Mouse (Mus musculus): ENCODE measurements at regions not wholly inside any gene's neighbourhood (a gene's known extent, or its start where the extent isn't known, plus 50 kb on each side); places are given as distances from the start of the nearest gene placed in this dataset.

- Histone ChIP-seq H3K9me3 (peaks cover 52% of the 10 kb centered on the region), H3K4me3 (no peak overlapping the region), H3K27me3 (ENCODE audit: insufficient read depth, poor library complexity, severe bottlenecking) (no peaks in the 10 kb centered on the region), H3K27ac (no peak overlapping the region), H3K36me3 (no peaks in the 10 kb centered on the region), H3K4me1 (no peaks in the 10 kb centered on the region)
- WGBS: 63% methylated on average over 3 of the region's 3 CpGs
- no peak for DNase-seq (ENCODE audit: low spot score)
These were observed 359.3 kb upstream of the Olfr161 start for GRCm38 (mm10) chr16:3231566-3231965.

- Histone ChIP-seq H3K4me3 (no peak overlapping the region), H3K4me1 (no peaks in the 10 kb centered on the region), H3K27ac (no peak overlapping the region), H3K9me3 (peaks cover 61% of the 10 kb centered on the region), H3K27me3 (ENCODE audit: insufficient read depth, poor library complexity, severe bottlenecking) (no peaks in the 10 kb centered on the region), H3K36me3 (no peaks in the 10 kb centered on the region)
- DNase-seq (ENCODE audit: low spot score): no peak
- WGBS: 41% methylated on average over 2 of the region's 2 CpGs
These were observed 358.2 kb upstream of the Olfr161 start for GRCm38 (mm10) chr16:3232610-3233009.

- peaks cover 74% of the 10 kb centered on the region for H3K9me3 ChIP-seq
- no peak overlapping the region for H3K4me3 ChIP-seq
- H3K27ac ChIP-seq: no peak overlapping the region
- no peaks in the 10 kb centered on the region for H3K27me3 ChIP-seq (ENCODE audit: insufficient read depth, poor library complexity, severe bottlenecking)
- H3K4me1 ChIP-seq: no peaks in the 10 kb centered on the region
- H3K36me3 ChIP-seq: no peaks in the 10 kb centered on the region
- DNase-seq (ENCODE audit: low spot score): no peak
- 50% methylated on average over 2 of the region's 2 CpGs for WGBS
These were observed 356.8 kb upstream of the Olfr161 start for GRCm38 (mm10) chr16:3234063-3234462.

GRCm38 (mm10) chr16:3240982-3241719, 349.7 kb upstream of the Olfr161 start:
- DNase-seq (ENCODE audit: low spot score): no peak
- H3K4me3 ChIP-seq: no peak overlapping the region
- 57% methylated on average over 5 of the region's 5 CpGs for WGBS
- H3K27ac ChIP-seq: no peak overlapping the region
- no peaks in the 10 kb centered on the region for H3K36me3 ChIP-seq
- H3K9me3 ChIP-seq: peaks cover 78% of the 10 kb centered on the region
- no peaks in the 10 kb centered on the region for H3K27me3 ChIP-seq (ENCODE audit: insufficient read depth, poor library complexity, severe bottlenecking)
- no peaks in the 10 kb centered on the region for H3K4me1 ChIP-seq

GRCm38 (mm10) chr16:3241939-3242338, 348.9 kb upstream of the Olfr161 start:
- no peak for DNase-seq (ENCODE audit: low spot score)
- H3K9me3 ChIP-seq: peaks cover 76% of the 10 kb centered on the region
- 58% methylated on average over 1 of the region's 1 CpGs for WGBS

GRCm38 (mm10) chr16:3246422-3246821, 344.4 kb upstream of the Olfr161 start:
- Histone ChIP-seq H3K9me3 (peaks cover 45% of the 10 kb centered on the region), H3K27me3 (ENCODE audit: insufficient read depth, poor library complexity, severe bottlenecking) (no peaks in the 10 kb centered on the region), H3K36me3 (no peaks in the 10 kb centered on the region), H3K4me3 (no peak overlapping the region), H3K4me1 (no peaks in the 10 kb centered on the region), H3K27ac (no peak overlapping the region)
- no peak for DNase-seq (ENCODE audit: low spot score)

More at GRCm38 (mm10) chr16:3241939-3242338, 348.9 kb upstream of the Olfr161 start:
- Histone ChIP-seq H3K27me3 (ENCODE audit: insufficient read depth, poor library complexity, severe bottlenecking) (no peaks in the 10 kb centered on the region), H3K4me1 (no peaks in the 10 kb centered on the region), H3K4me3 (no peak overlapping the region), H3K27ac (no peak overlapping the region), H3K36me3 (no peaks in the 10 kb centered on the region)

GRCm38 (mm10) chr16:3247006-3247754, 343.7 kb upstream of the Olfr161 start:
- no peak overlapping the region for H3K4me3 ChIP-seq
- peaks cover 38% of the 10 kb centered on the region for H3K9me3 ChIP-seq
- H3K36me3 ChIP-seq: no peaks in the 10 kb centered on the region
- no peaks in the 10 kb centered on the region for H3K27me3 ChIP-seq (ENCODE audit: insufficient read depth, poor library complexity, severe bottlenecking)
- no peak for DNase-seq (ENCODE audit: low spot score)
- WGBS: 33% methylated on average over 2 of the region's 2 CpGs
- no peaks in the 10 kb centered on the region for H3K4me1 ChIP-seq
- H3K27ac ChIP-seq: no peak overlapping the region

- Histone ChIP-seq H3K4me1 (no peaks in the 10 kb centered on the region), H3K4me3 (no peak overlapping the region), H3K36me3 (no peaks in the 10 kb centered on the region), H3K27ac (no peak overlapping the region), H3K27me3 (ENCODE audit: insufficient read depth, poor library complexity, severe bottlenecking) (no peaks in the 10 kb centered on the region), H3K9me3 (peaks cover 36% of the 10 kb centered on the region)
- 49% methylated on average over 2 of the region's 2 CpGs for WGBS
- DNase-seq (ENCODE audit: low spot score): no peak
These were observed 343.1 kb upstream of the Olfr161 start for GRCm38 (mm10) chr16:3247755-3248110.

- no peak overlapping the region for H3K4me3 ChIP-seq
- H3K27me3 ChIP-seq (ENCODE audit: insufficient read depth, poor library complexity, severe bottlenecking): no peaks in the 10 kb centered on the region
- DNase-seq (ENCODE audit: low spot score): no peak
- no peaks in the 10 kb centered on the region for H3K4me1 ChIP-seq
- peaks cover 34% of the 10 kb centered on the region for H3K9me3 ChIP-seq
- H3K36me3 ChIP-seq: no peaks in the 10 kb centered on the region
- H3K27ac ChIP-seq: no peak overlapping the region
- WGBS: 38% methylated on average over 1 of the region's 1 CpGs
These were observed 337.0 kb upstream of the Olfr161 start for GRCm38 (mm10) chr16:3253885-3254284.

GRCm38 (mm10) chr16:3256051-3256450, 334.8 kb upstream of the Olfr161 start:
- Histone ChIP-seq H3K9me3 (peaks cover 43% of the 10 kb centered on the region), H3K4me3 (no peak overlapping the region), H3K27ac (no peak overlapping the region), H3K4me1 (no peaks in the 10 kb centered on the region), H3K36me3 (no peaks in the 10 kb centered on the region), H3K27me3 (ENCODE audit: insufficient read depth, poor library complexity, severe bottlenecking) (no peaks in the 10 kb centered on the region)
- no peak for DNase-seq (ENCODE audit: low spot score)

- Histone ChIP-seq H3K27me3 (ENCODE audit: insufficient read depth, poor library complexity, severe bottlenecking) (no peaks in the 10 kb centered on the region), H3K9me3 (peaks cover 59% of the 10 kb centered on the region), H3K36me3 (no peaks in the 10 kb centered on the region), H3K4me3 (no peak overlapping the region), H3K27ac (no peak overlapping the region), H3K4me1 (no peaks in the 10 kb centered on the region)
- no peak for DNase-seq (ENCODE audit: low spot score)
- 72% methylated on average over 1 of the region's 1 CpGs for WGBS
These were observed 325.5 kb upstream of the Olfr161 start for GRCm38 (mm10) chr16:3265351-3265750.

- no peak for DNase-seq (ENCODE audit: low spot score)
- Histone ChIP-seq H3K4me1 (no peaks in the 10 kb centered on the region), H3K4me3 (no peak overlapping the region), H3K9me3 (peaks cover 60% of the 10 kb centered on the region), H3K27ac (no peak overlapping the region), H3K27me3 (ENCODE audit: insufficient read depth, poor library complexity, severe bottlenecking) (no peaks in the 10 kb centered on the region), H3K36me3 (no peaks in the 10 kb centered on the region)
- WGBS: 55% methylated on average over 2 of the region's 2 CpGs
These were observed 318.9 kb upstream of the Olfr161 start for GRCm38 (mm10) chr16:3271819-3272490.

GRCm38 (mm10) chr16:3273427-3273826, 317.4 kb upstream of the Olfr161 start:
- WGBS: 81% methylated on average over 2 of the region's 2 CpGs
- no peaks in the 10 kb centered on the region for H3K27me3 ChIP-seq (ENCODE audit: insufficient read depth, poor library complexity, severe bottlenecking)
- no peaks in the 10 kb centered on the region for H3K36me3 ChIP-seq
- no peak overlapping the region for H3K4me3 ChIP-seq
- H3K27ac ChIP-seq: no peak overlapping the region
- H3K9me3 ChIP-seq: peaks cover 49% of the 10 kb centered on the region
- peak; percentile 76 for DNase-seq (ENCODE audit: low spot score)
- H3K4me1 ChIP-seq: no peaks in the 10 kb centered on the region

Measured in heart, embryonic 10.5 days (tissue).